8 mouse cellular contexts compared by ENCODE assay signal in genomic region chr9:30480464-30480863, GRCm38 (mm10). TPM values are rescaled to one million over a fixed set of nuclear protein-coding genes. Genes with fewer than 3 reads are reported as not detected.
DNase-seq lines count a peak whose midpoint lies in the region; ATAC-seq and TF ChIP-seq lines count a peak whose summit lies in the region.

No protein-coding gene starts in this region.

- no peak overlapping the region for H3K4me3 ChIP-seq in cortical plate, adult 2 months (ENCODE audit: insufficient read depth, low read length)
- H3K4me3 ChIP-seq in left cerebral cortex, adult 2 months = no peak overlapping the region

- no peak for TF ChIP-seq POLR2A in cortical plate, adult 2 months (IDR thresholded peaks at IDR 0.05; ENCODE audit: extremely low read depth, insufficient read depth, low read length)

- ATAC-seq in activated CD4-positive, CD25-positive, alpha-beta regulatory T cell, adult 4 months = peak; percentile 92
- peak; percentile 100 for ATAC-seq in megakaryocyte progenitor cell, adult 5-6 weeks (replicated peaks; ENCODE audit: poor library complexity)

- H3K4me1 ChIP-seq in cortical plate, adult 2 months (ENCODE audit: control insufficient read depth, insufficient read depth, low read length) = no peaks in the 10 kb centered on the region

- H3K27ac ChIP-seq in cortical plate, adult 2 months (ENCODE audit: insufficient read depth, low read length) = no peak overlapping the region
- no peak overlapping the region for H3K27ac ChIP-seq in left cerebral cortex, adult 2 months

- intact Hi-C loops in left cerebral cortex, adult 2 months (cut with DNase I) = loop anchor here (1.0 to 5.0 kb wide), 4 partner anchors 82 to 606 kb away; no protein-coding TSS in a partner anchor

- peak; percentile 87 for DNase-seq in gastrocnemius, adult 8-10 months (ENCODE audit: low spot score in 2 of 2)
- peak; percentile 99 for DNase-seq in hindlimb bud, embryonic 11.5 days (ENCODE audit: extremely low spot score, low read depth, low spot score)
- DNase-seq in left cerebral cortex, adult 2 months (ENCODE audit: extremely low spot score in 1 of 2, low spot score in 2 of 2) = peak; percentile 92 to 96
- peak; percentile 98 for DNase-seq in right cerebral cortex, postnatal 14 days
- peak; percentile 97 for DNase-seq in urinary bladder, postnatal 25 days (ENCODE audit: low spot score)

- TF ChIP-seq CTCF in cortical plate, adult 2 months (IDR thresholded peaks at IDR 0.05; ENCODE audit: extremely low read depth, insufficient read depth, low read length) = peak; percentile 100
- TF ChIP-seq CTCF in left cerebral cortex, adult 2 months (IDR thresholded peaks at IDR 0.05) = no peak; the same call in none of the 2 replicates

RNA-seq across cellular contexts. Expression of gene Snx19, which starts 53.6 kb away (rescaled TPM):
- 10 to 100 TPM; 11.7 to 13.9 TPM for polyA plus RNA-seq in activated CD4-positive, CD25-positive, alpha-beta regulatory T cell, adult 4 months (2017; shearing (Covaris generic))
- polyA plus RNA-seq in cortical plate, adult 2 months (2012; rRNA removed) = 30.8 and 31.9 TPM in 2 replicates
- 10 to 100 TPM; 22.3 to 27.6 (median 23.2) TPM for total RNA-seq in gastrocnemius, adult 8-10 months (2022)
- 10 to 100 TPM; 45.5 to 46.9 TPM for total RNA-seq in left cerebral cortex, adult 2 months (2021)
- 10.2 and 11.4 TPM in 2 replicates for total RNA-seq in megakaryocyte progenitor cell, adult 5-6 weeks (2015)
- 11.7 and 15.3 TPM in 2 replicates for total RNA-seq in megakaryocyte progenitor cell, adult 5-6 weeks (2017)
